Mouse (Mus musculus) heart, postnatal 0 days (tissue): Measurements from ENCODE around the gene Rasgef1b. TPM values are rescaled to one million over a fixed set of nuclear protein-coding genes. Genes with fewer than 3 reads are reported as not detected.

Experiments
- ATAC-seq: fragments of 200-750 bp; cut with Nextera tagmentation; 2 replicates; pipeline ENCODE4 v1.8.0; 2017; ENCODE audit warnings: low read depth, moderate number of reproducible peaks, moderate library complexity; ENCODE audit not compliant: insufficient read depth
- DNase-seq: peaks from one replicate; pipeline ENCODE4 v3.0.0-alpha.2; 2016; ENCODE audit warnings: low spot score
- H3K27ac ChIP-seq: fragments of 300-500 bp; sonication (generic); 2 replicates; pipeline ENCODE4 v1.5.1; 2014; ENCODE audit warnings: low read depth, mild to moderate bottlenecking
- H3K27me3 ChIP-seq: fragments of 300-500 bp; sonication (generic); 2 replicates; pipeline ENCODE4 v1.6.1; 2014; ENCODE audit warnings: low read length, mixed read lengths; ENCODE audit not compliant: control insufficient read depth, insufficient read depth
- H3K36me3 ChIP-seq: fragments of 300-500 bp; sonication (generic); replicated peaks from 2 replicates; pipeline ENCODE4 v1.6.1; 2014; ENCODE audit warnings: low read length, mixed read lengths; ENCODE audit not compliant: control insufficient read depth, insufficient read depth
- H3K4me1 ChIP-seq: fragments of 300-500 bp; sonication (generic); 2 replicates; pipeline ENCODE4 v1.6.1; 2014; ENCODE audit warnings: antibody characterized with exemption; ENCODE audit not compliant: control insufficient read depth, insufficient read depth
- H3K4me2 ChIP-seq: fragments of 300-500 bp; sonication (generic); 2 replicates; pipeline ENCODE4 v1.6.1; 2014; ENCODE audit warnings: low read depth, mild to moderate bottlenecking, low read length, moderate library complexity
- H3K4me3 ChIP-seq: fragments of 300-500 bp; sonication (generic); 2 replicates; pipeline ENCODE4 v1.5.1; 2014; ENCODE audit warnings: low read depth, low read length
- H3K9ac ChIP-seq: fragments of 300-500 bp; sonication (generic); replicated peaks from 2 replicates; pipeline ENCODE4 v1.6.1; 2014; ENCODE audit warnings: low read depth, low read length, mixed read lengths
- H3K9me3 ChIP-seq: fragments of 300-500 bp; sonication (generic); replicated peaks from 2 replicates; pipeline ENCODE4 v1.6.1; 2016; ENCODE audit warnings: low read length; ENCODE audit not compliant: control insufficient read depth
- CTCF ChIP-seq: IDR thresholded peaks from 2 replicates; pipeline ENCODE4 v1.5.1; 2016; ENCODE audit warnings: antibody characterized with exemption, control low read depth, low read depth
- EP300 ChIP-seq: IDR thresholded peaks from 2 replicates; pipeline ENCODE4 v1.6.1; 2016; ENCODE audit warnings: antibody characterized with exemption, low read depth
- WGBS: fragments of 180-500 bp; shearing (Covaris S2); extraction: QIAGEN DNeasy Blood & Tissue Kit; methylation state at CpG from one replicate; pipeline ENCODE4 v1.1.7; 2014; 5-methylcytosine and 5-hydroxymethylcytosine counted together
- polyA plus RNA-seq: library from polyadenylated mRNA; unstranded; fragments of >200 nt; fragmentation: Nextera tagmentation; extraction: Ambion mirVana; gene quantifications from 2 replicates; pipeline ENCODE4 v1.2.1, GENCODE M21; 2015
- total RNA-seq: library from RNA; depleted of rRNA; stranded (reverse); fragments of >200 nt; gene quantifications from 2 replicates; pipeline ENCODE4 v1.2.3, GENCODE M21; 2014; ENCODE audit warnings: low replicate concordance

The Rasgef1b gene
- total and polyA plus RNA-seq, 2 experiments from 2014 or later, result 19.0 to 29.8 TPM

GRCm38 (mm10) chr5:99269131-99269530, 459.7 kb downstream of the Rasgef1b start:
- no peak for DNase-seq
- Histone ChIP-seq H3K4me3 (no peak overlapping the region), H3K4me1 (no peaks in the 10 kb centered on the region), H3K36me3 (no peaks in the 10 kb centered on the region), H3K27ac (no peak overlapping the region), H3K27me3 (no peaks in the 10 kb centered on the region), H3K9ac (no peak overlapping the region), H3K9me3 (no peaks in the 10 kb centered on the region), H3K4me2 (no peak overlapping the region)
- TF ChIP-seq EP300 (no peak), CTCF (no peak)
- 88% methylated on average over 2 of the region's 2 CpGs for WGBS
- no peak for ATAC-seq

- 69% methylated on average over 5 of the region's 5 CpGs for WGBS
- ATAC-seq (no peak), DNase-seq (no peak)
- Histone ChIP-seq H3K27me3 (no peaks in the 10 kb centered on the region), H3K9ac (no peak overlapping the region), H3K9me3 (no peaks in the 10 kb centered on the region), H3K27ac (no peak overlapping the region), H3K4me2 (no peak overlapping the region), H3K4me3 (no peak overlapping the region), H3K4me1 (peaks cover 6% of the 10 kb centered on the region; the same call in 1 of the 2 replicates), H3K36me3 (no peaks in the 10 kb centered on the region)
- TF ChIP-seq CTCF, result no peak
- no peak for TF ChIP-seq EP300
Observed at GRCm38 (mm10) chr5:99267338-99267737, 461.5 kb downstream of the Rasgef1b start.

GRCm38 (mm10) chr5:99266301-99266700, 462.6 kb downstream of the Rasgef1b start:
- Histone ChIP-seq H3K4me2 (no peak overlapping the region), H3K4me1 (peaks cover 10% of the 10 kb centered on the region; the same call in 1 of the 2 replicates), H3K36me3 (no peaks in the 10 kb centered on the region), H3K9ac (no peak overlapping the region), H3K9me3 (no peaks in the 10 kb centered on the region), H3K27ac (no peak overlapping the region), H3K4me3 (no peak overlapping the region), H3K27me3 (no peaks in the 10 kb centered on the region)
- no peak for TF ChIP-seq CTCF
- no peak for TF ChIP-seq EP300
- WGBS, result 86% methylated on average over 8 of the region's 8 CpGs
- DNase-seq (no peak), ATAC-seq (no peak)

GRCm38 (mm10) chr5:99262197-99262920, 466.5 kb downstream of the Rasgef1b start:
- no peaks in the 10 kb centered on the region for H3K27me3 ChIP-seq
- DNase-seq (no peak), ATAC-seq (no peak)
- TF ChIP-seq CTCF (no peak), EP300 (no peak)
- no peak overlapping the region for H3K4me3 ChIP-seq
- WGBS, result 53% methylated on average over 6 of the region's 6 CpGs
- no peaks in the 10 kb centered on the region for H3K9me3 ChIP-seq
- H3K4me2 ChIP-seq, result no peak overlapping the region
- no peak overlapping the region for H3K27ac ChIP-seq
- H3K4me1 ChIP-seq, result peaks cover 10% of the 10 kb centered on the region
- no peak overlapping the region for H3K9ac ChIP-seq
- no peaks in the 10 kb centered on the region for H3K36me3 ChIP-seq

- H3K4me2 ChIP-seq, result no peak overlapping the region
- H3K27me3 ChIP-seq, result no peaks in the 10 kb centered on the region
- TF ChIP-seq CTCF (no peak), EP300 (no peak)
- H3K4me3 ChIP-seq, result no peak overlapping the region
- H3K9me3 ChIP-seq, result no peaks in the 10 kb centered on the region
- DNase-seq, result no peak
- ATAC-seq, result no peak
- H3K36me3 ChIP-seq, result no peaks in the 10 kb centered on the region
- 87% methylated on average over 4 of the region's 4 CpGs for WGBS
- H3K9ac ChIP-seq, result no peak overlapping the region
- H3K27ac ChIP-seq, result no peak overlapping the region
- H3K4me1 ChIP-seq, result peaks cover 10% of the 10 kb centered on the region
Observed at GRCm38 (mm10) chr5:99261121-99261724, 467.6 kb downstream of the Rasgef1b start.
